Comparison of ENCODE assay signal across 15 mouse cellular contexts in the genomic region with DNA sequence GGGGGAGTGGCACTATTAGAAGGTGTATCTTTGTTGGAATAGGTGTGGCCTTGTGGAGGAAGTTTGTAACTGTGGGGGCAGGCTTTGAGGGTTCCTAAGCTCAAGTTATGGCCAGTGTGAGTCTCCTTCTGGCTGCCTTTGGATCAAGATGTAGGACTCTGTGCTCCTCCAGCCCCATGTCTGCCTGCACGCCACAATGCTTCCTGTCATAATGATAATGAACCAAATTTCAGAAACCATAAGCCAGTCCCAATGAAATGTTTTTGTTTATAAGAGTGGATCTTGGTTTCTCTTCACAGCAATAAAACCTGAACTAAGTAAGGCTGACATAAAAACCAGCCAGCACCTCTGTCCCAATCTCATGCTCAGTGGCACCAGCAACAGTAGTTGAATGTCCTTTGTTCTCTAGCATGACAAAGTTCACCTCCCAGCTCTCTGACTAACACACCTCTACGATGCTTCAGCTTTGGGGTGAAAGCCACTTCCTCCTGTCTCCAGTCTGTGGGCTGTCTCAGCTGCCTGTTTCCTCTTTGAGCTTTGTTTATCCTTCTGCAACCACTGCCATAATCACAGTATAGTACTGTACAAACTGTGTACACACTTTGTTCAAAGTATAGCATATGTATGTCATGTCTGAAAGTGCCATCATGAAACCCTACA. TPM values are rescaled to one million over a fixed set of nuclear protein-coding genes. Genes with fewer than 3 reads are reported as not detected.
DNase-seq lines count a peak whose midpoint lies in the region; ATAC-seq lines count a peak whose summit lies in the region.
"Had no signal": no experiment of that assay in that cellular context is flagged by ENCODE, and none has a peak within 500 bp of the region (broad histone marks: within the 10 kb centered on the region; RNA-seq: fewer than 3 reads in every experiment).

No protein-coding gene starts in this region.

- intact Hi-C loops in left cerebral cortex, postnatal 25 days (cut with DNase I): no loop called here

- DNase-seq in A20 (ENCODE audit: low read depth, low spot score): peak; percentile 14
- DNase-seq in CD8-positive naive resting alpha-beta T cell, adult 2 months (ENCODE audit: low read depth in 2 of 2, low spot score in 2 of 2): peak; percentile 45 to 63
- peak; percentile 27 to 47 for DNase-seq in thymus, postnatal 10 days (ENCODE audit: low spot score in 2 of 2)
- DNase-seq in cerebellum, adult 9-10 months: no peak
- no peak for DNase-seq in adrenal gland, postnatal 10 days
- DNase-seq in left cerebral cortex, postnatal 25 days (ENCODE audit: low spot score in 2 of 2): no peak
- DNase-seq: cerebellum, adult 18-20 months; embryo, embryonic 11 days; heart, postnatal 4 days; left cerebral cortex, postnatal 4 days; right cerebral cortex, adult 18-20 months had no signal

- peak; percentile 61 for ATAC-seq in megakaryocyte progenitor cell, adult 5-6 weeks (replicated peaks; ENCODE audit: poor library complexity)
- ATAC-seq: forebrain, embryonic 13.5 days; intestine, embryonic 15.5 days had no signal

RNA-seq across cellular contexts. Expression of gene Bhmt, which starts 44.6 kb away (rescaled TPM):
- not detected in 2 replicates for total RNA-seq in megakaryocyte progenitor cell, adult 5-6 weeks (2015)
- total RNA-seq in megakaryocyte progenitor cell, adult 5-6 weeks (2017): not detected in 2 replicates
- total RNA-seq in adrenal gland, postnatal 10 days (2021): 100 to 1,000 TPM in 1 of 2 experiments, 10 to 100 TPM in 1; 63.3 to 214 TPM
- not detected for total RNA-seq in left cerebral cortex, postnatal 25 days (2021)
- total RNA-seq: layer of hippocampus, postnatal 25 days; left cerebral cortex, postnatal 4 days had no signal

Comparison
In these comparisons a context has a peak if more than half of its experiments do, and no peak if none do; other contexts are left out.
1. DNase-seq: peak in A20 (single experiment), CD8-positive naive resting alpha-beta T cell, adult 2 months (2 of 2) and thymus, postnatal 10 days (2 of 2); none in cerebellum, adult 9-10 months (single experiment), adrenal gland, postnatal 10 days (single experiment) and left cerebral cortex, postnatal 25 days (0 of 2).
2. RNA of gene Bhmt, which starts 44.6 kb away (total RNA-seq): 63.3 to 214 TPM in adrenal gland, postnatal 10 days; not detected in megakaryocyte progenitor cell, adult 5-6 weeks and not detected in left cerebral cortex, postnatal 25 days; every median in the first group is over 10 times any median in the second.